Mouse (Mus musculus) forebrain, embryonic 11.5 days (tissue): Measurements from ENCODE around the gene Snap91. TPM values are rescaled to one million over a fixed set of nuclear protein-coding genes. Genes with fewer than 3 reads are reported as not detected.

Experiments
- ATAC-seq: fragments of 200-750 bp; cut with Nextera tagmentation; replicated peaks from 2 replicates; pipeline ENCODE4 v1.8.0; 2017; ENCODE audit warnings: moderate TSS enrichment; ENCODE audit not compliant: low FRiP score
- DNase-seq: peaks from one replicate; pipeline ENCODE4 v3.0.0-alpha.2; 2017; ENCODE audit warnings: low spot score
- H3K27ac ChIP-seq: fragments of 300-500 bp; sonication (generic); 2 replicates; pipeline ENCODE4 v1.5.1; 2014; ENCODE audit warnings: low read depth, low read length
- H3K27me3 ChIP-seq: fragments of 300-500 bp; sonication (generic); 2 replicates; pipeline ENCODE4 v1.6.1; 2014; ENCODE audit warnings: mild to moderate bottlenecking, low read length, mixed read lengths; ENCODE audit not compliant: control insufficient read depth, insufficient read depth
- H3K36me3 ChIP-seq: fragments of 300-500 bp; sonication (generic); 2 replicates; pipeline ENCODE4 v1.6.1; 2014; ENCODE audit warnings: mild to moderate bottlenecking, low read length, moderate library complexity, mixed read lengths; ENCODE audit not compliant: control insufficient read depth, insufficient read depth
- H3K4me1 ChIP-seq: fragments of 300-500 bp; sonication (generic); replicated peaks from 2 replicates; pipeline ENCODE4 v1.6.1; 2014; ENCODE audit warnings: low read length, mixed read lengths; ENCODE audit not compliant: control insufficient read depth, insufficient read depth
- H3K4me2 ChIP-seq: fragments of 300-500 bp; sonication (generic); 2 replicates; pipeline ENCODE4 v1.6.1; 2014; ENCODE audit warnings: low read depth, mild to moderate bottlenecking, low read length, moderate library complexity, mixed read lengths; ENCODE audit not compliant: severe bottlenecking
- H3K4me3 ChIP-seq: fragments of 300-500 bp; sonication (generic); 2 replicates; pipeline ENCODE4 v1.5.1; 2014; ENCODE audit warnings: low read depth, low read length
- H3K9ac ChIP-seq: fragments of 300-500 bp; sonication (generic); 2 replicates; pipeline ENCODE4 v1.6.1; 2014; ENCODE audit warnings: low read length
- H3K9me3 ChIP-seq: fragments of 300-500 bp; sonication (generic); 2 replicates; pipeline ENCODE4 v1.6.1; 2016; ENCODE audit warnings: low read length, mixed read lengths; ENCODE audit not compliant: control insufficient read depth
- WGBS: fragments of 180-500 bp; shearing (Covaris S2); extraction: QIAGEN DNeasy Blood & Tissue Kit; methylation state at CpG from one replicate; pipeline ENCODE4 v1.1.7; 2014; 5-methylcytosine and 5-hydroxymethylcytosine counted together
- polyA plus RNA-seq: library from polyadenylated mRNA; unstranded; fragments of >200 nt; fragmentation: Nextera tagmentation; extraction: Ambion mirVana; gene quantifications from 2 replicates; pipeline ENCODE4 v1.2.1, GENCODE M21; 2014

Gene Snap91
- polyA plus RNA-seq, 1 experiment from 2014 or later: 8.6 TPM

- Histone ChIP-seq H3K36me3 (no peaks in the 10 kb centered on the region), H3K27me3 (peaks cover 5% of the 10 kb centered on the region), H3K9ac (no peak overlapping the region), H3K27ac (no peak overlapping the region), H3K4me1 (no peaks in the 10 kb centered on the region), H3K4me2 (no peak overlapping the region), H3K4me3 (no peak overlapping the region), H3K9me3 (no peaks in the 10 kb centered on the region)
- no peak for ATAC-seq
- no peak for DNase-seq
- 90% methylated on average over 4 of the region's 4 CpGs for WGBS
Measured at GRCm38 (mm10) chr9:86873681-86874080, 6.8 kb downstream of the Snap91 start.

DNA sequence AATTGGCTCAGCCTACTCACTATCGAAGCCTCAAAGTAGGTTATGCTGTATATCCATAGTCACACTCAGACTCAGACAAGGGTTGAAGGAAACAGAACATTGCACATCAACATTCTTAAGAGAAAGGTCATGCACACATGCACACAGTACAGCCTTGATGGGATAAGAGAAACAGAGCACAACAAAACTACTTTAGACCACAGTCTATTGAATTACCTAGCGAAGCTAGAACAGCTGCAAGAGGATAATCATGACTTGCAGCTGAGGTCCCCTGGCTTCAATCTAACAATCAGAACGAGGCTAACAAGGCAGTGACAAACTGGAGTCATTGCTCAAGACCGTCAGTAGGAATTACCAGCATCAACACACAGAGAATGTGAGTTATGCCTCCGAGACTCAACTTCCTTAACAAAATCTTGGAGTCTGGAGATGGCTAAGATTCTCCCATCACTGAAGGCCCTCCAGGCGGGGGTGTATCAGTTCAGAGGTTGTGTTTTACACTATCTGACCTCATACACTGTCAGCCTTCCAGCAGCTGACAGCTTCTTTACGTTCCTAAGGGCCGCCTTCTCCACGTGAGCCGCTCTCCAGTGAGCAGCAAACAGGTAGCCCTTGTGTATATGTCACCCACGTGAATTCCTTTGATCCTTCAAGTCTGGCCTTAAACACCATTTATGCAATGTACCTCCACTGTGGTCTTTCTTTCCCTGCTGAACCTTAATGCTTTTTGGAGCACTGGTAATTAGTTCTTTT, 10.7 kb downstream of the Snap91 start:
- ATAC-seq: peak; percentile 58
- WGBS: 59% methylated on average over 11 of the region's 11 CpGs

DNA sequence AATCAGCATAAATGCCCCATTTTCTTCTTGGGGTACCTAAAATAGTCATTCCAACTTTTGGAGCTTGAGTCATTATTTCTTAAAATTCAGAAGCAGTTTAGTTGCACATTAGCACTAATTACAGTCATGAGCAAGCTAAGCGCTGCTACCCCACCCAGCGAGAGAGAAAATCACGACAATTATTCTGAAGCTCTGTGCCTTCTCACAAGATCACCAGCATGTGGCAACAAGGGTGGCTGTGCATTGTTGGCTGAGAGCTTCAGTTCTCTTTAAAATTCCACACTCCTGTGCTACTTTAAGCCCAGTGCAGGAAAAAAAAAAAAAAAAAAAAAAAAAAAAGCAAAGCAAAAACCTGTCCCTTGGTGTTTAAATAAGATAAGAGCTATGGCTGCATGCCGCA, 22.4 kb downstream of the Snap91 start:
- no peak overlapping the region for H3K27ac ChIP-seq
- no peaks in the 10 kb centered on the region for H3K36me3 ChIP-seq
- no peak overlapping the region for H3K4me3 ChIP-seq
- no peaks in the 10 kb centered on the region for H3K9me3 ChIP-seq
- 91% methylated on average over 4 of the region's 4 CpGs for WGBS
- H3K27me3 ChIP-seq: no peaks in the 10 kb centered on the region
- DNase-seq (no peak), ATAC-seq (no peak)
- H3K4me1 ChIP-seq: no peaks in the 10 kb centered on the region
- H3K9ac ChIP-seq: no peak overlapping the region
- H3K4me2 ChIP-seq: no peak overlapping the region

More for the DNA sequence above, 10.7 kb downstream of the Snap91 start:
- no peaks in the 10 kb centered on the region for H3K27me3 ChIP-seq
- H3K9me3 ChIP-seq: no peaks in the 10 kb centered on the region
- no peak overlapping the region for H3K4me2 ChIP-seq
- no peak overlapping the region for H3K9ac ChIP-seq
- H3K36me3 ChIP-seq: no peaks in the 10 kb centered on the region
- H3K4me3 ChIP-seq: no peak overlapping the region
- DNase-seq: no peak
- H3K27ac ChIP-seq: no peak overlapping the region
- no peaks in the 10 kb centered on the region for H3K4me1 ChIP-seq

DNA sequence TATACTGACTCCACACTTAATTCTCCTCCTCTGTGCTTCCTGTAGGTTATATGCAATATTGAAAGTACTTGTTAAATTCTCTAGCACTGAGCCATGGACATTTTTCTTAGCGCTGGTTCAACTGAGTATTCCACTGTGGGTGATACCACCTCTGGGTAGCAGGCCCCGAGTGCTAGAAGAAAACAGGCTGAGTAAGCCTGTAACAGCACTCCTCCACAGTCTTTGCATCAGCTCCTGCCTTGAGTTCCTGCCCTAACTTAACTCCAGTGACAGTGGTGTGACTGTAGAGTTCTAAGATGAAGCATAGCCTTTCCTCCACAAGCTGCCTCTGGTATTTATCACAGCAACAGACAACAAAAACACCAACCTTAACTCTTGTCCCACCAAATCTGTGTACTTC, 22.8 kb downstream of the Snap91 start:
- Histone ChIP-seq H3K27me3 (no peaks in the 10 kb centered on the region), H3K4me2 (no peak overlapping the region), H3K4me1 (no peaks in the 10 kb centered on the region), H3K9ac (no peak overlapping the region), H3K9me3 (no peaks in the 10 kb centered on the region), H3K36me3 (no peaks in the 10 kb centered on the region), H3K27ac (no peak overlapping the region), H3K4me3 (no peak overlapping the region)
- WGBS: 93% methylated on average over 2 of the region's 2 CpGs
- ATAC-seq: no peak
- no peak for DNase-seq

DNA sequence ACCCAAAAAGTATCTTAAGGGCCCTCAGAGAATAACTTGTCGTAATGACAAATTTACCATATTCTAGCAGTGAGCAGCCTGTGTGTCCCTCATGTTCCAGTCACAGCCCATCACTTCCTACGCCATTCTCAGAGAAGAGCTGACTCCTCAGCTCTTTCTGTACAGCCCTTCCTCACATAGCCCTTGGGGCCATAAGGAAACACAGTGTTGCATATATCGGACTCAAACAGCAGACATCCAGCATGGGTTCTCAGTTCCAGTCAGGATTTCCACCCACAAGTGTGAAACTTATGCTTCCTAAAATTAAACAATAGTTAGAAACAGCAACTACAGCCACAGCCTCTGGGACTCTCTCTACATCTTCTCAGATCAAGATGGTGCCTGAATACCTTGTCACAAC, 27.6 kb downstream of the Snap91 start:
- Histone ChIP-seq H3K9ac (no peak overlapping the region), H3K9me3 (no peaks in the 10 kb centered on the region), H3K36me3 (no peaks in the 10 kb centered on the region), H3K27ac (no peak overlapping the region), H3K4me1 (no peaks in the 10 kb centered on the region), H3K4me2 (no peak overlapping the region), H3K27me3 (no peaks in the 10 kb centered on the region), H3K4me3 (no peak overlapping the region)
- no peak for ATAC-seq
- 92% methylated on average over 3 of the region's 3 CpGs for WGBS
- DNase-seq: no peak

DNA sequence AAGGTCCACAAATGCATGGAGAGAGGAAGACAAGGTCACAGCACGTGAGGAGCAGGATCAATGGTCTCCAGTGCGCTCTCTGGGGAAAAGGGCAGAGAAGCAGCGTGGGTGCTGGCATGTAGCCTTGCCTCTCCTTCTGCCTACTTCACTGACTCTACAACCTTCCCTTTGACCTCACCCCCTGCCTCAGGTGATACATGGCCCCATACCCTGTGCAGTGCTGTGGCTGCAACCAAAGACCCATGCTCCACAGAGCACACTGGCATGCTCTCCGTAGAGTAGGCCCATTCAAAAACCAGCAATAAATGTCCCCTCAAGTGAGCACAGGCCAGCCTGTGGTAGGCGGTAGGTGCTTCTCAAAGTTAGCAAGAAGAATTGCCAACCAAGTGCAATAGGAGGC, 28.8 kb downstream of the Snap91 start:
- WGBS: 94% methylated on average over 5 of the region's 5 CpGs
- H3K4me2 ChIP-seq: no peak overlapping the region
- H3K36me3 ChIP-seq: no peaks in the 10 kb centered on the region
- no peak overlapping the region for H3K27ac ChIP-seq
- ATAC-seq: no peak
- DNase-seq: no peak
- H3K4me3 ChIP-seq: no peak overlapping the region
- H3K27me3 ChIP-seq: no peaks in the 10 kb centered on the region
- no peaks in the 10 kb centered on the region for H3K4me1 ChIP-seq
- no peaks in the 10 kb centered on the region for H3K9me3 ChIP-seq
- no peak overlapping the region for H3K9ac ChIP-seq

GRCm38 (mm10) chr9:86850452-86851207, 29.8 kb downstream of the Snap91 start:
- ATAC-seq (no peak), DNase-seq (no peak)
- Histone ChIP-seq H3K9ac (no peak overlapping the region), H3K27ac (no peak overlapping the region), H3K4me3 (no peak overlapping the region), H3K9me3 (no peaks in the 10 kb centered on the region), H3K36me3 (no peaks in the 10 kb centered on the region), H3K4me2 (no peak overlapping the region), H3K27me3 (no peaks in the 10 kb centered on the region), H3K4me1 (no peaks in the 10 kb centered on the region)
- 84% methylated on average over 3 of the region's 3 CpGs for WGBS

GRCm38 (mm10) chr9:86843747-86844353, 36.6 kb downstream of the Snap91 start:
- H3K4me1 ChIP-seq: no peaks in the 10 kb centered on the region
- no peak overlapping the region for H3K4me3 ChIP-seq
- H3K27ac ChIP-seq: no peak overlapping the region
- ATAC-seq (no peak), DNase-seq (no peak)
- no peaks in the 10 kb centered on the region for H3K9me3 ChIP-seq
- no peak overlapping the region for H3K4me2 ChIP-seq
- no peak overlapping the region for H3K9ac ChIP-seq
- 92% methylated on average over 5 of the region's 5 CpGs for WGBS
- H3K27me3 ChIP-seq: no peaks in the 10 kb centered on the region
- no peaks in the 10 kb centered on the region for H3K36me3 ChIP-seq
